Mouse (Mus musculus) bone marrow macrophage, adult 2 months (primary cell): ENCODE results near the gene Vwa5b2.

ENCODE experiments used
- CTCF ChIP-seq: IDR thresholded peaks from 2 replicates; pipeline ENCODE4 v1.5.1; 2012; ENCODE audit warnings: low read depth, mild to moderate bottlenecking, low read length, moderate library complexity
- POLR2A ChIP-seq: IDR thresholded peaks from 2 replicates; pipeline ENCODE4 v1.6.1; 2012; ENCODE audit warnings: mild to moderate bottlenecking, low read depth, low read length, borderline replicate concordance

GRCm38 (mm10) chr16:20551691-20552090, 37.6 kb upstream of the Vwa5b2 start:
- no peak for TF ChIP-seq POLR2A
- TF ChIP-seq CTCF = no peak
